Mouse (Mus musculus) kidney, adult 11 months (tissue): ENCODE results near the gene Map2k4.

Experiments
- DNase-seq: peaks from one replicate; pipeline ENCODE4 v3.0.0; 2022

Map2k4 gene

GRCm38 (mm10) chr11:65788154-65788553, at the start of gene Map2k4:
TSS of gene Map2k4 (minus strand) at chr11:65788297.
- peak; percentile 91 for DNase-seq

GRCm38 (mm10) chr11:65824556-65824955, 36.5 kb upstream of the Map2k4 start:
- DNase-seq, result no peak

- DNase-seq, result peak; percentile 32
These were observed 32.8 kb upstream of the Map2k4 start for GRCm38 (mm10) chr11:65820877-65821276.

- DNase-seq, result peak; percentile 22
These were observed 32.2 kb upstream of the Map2k4 start for GRCm38 (mm10) chr11:65820280-65820679.

GRCm38 (mm10) chr11:65818193-65818592, 30.1 kb upstream of the Map2k4 start:
- no peak for DNase-seq

GRCm38 (mm10) chr11:65816237-65816636, 28.1 kb upstream of the Map2k4 start:
- no peak for DNase-seq

GRCm38 (mm10) chr11:65814381-65814780, 26.3 kb upstream of the Map2k4 start:
- DNase-seq, result no peak

- DNase-seq, result no peak
These were observed 24.0 kb upstream of the Map2k4 start for GRCm38 (mm10) chr11:65812088-65812487.

- DNase-seq, result no peak
These were observed 19.5 kb upstream of the Map2k4 start for GRCm38 (mm10) chr11:65807601-65808000.

- DNase-seq, result peak; percentile 89
These were observed 18.9 kb upstream of the Map2k4 start, which contains the start of gene Zkscan6 for GRCm38 (mm10) chr11:65806909-65807504. TSS of gene Zkscan6 (plus strand) at chr11:65807175.

- DNase-seq, result no peak
These were observed 18.3 kb upstream of the Map2k4 start for GRCm38 (mm10) chr11:65806321-65806904.

- no peak for DNase-seq
These were observed 13.8 kb upstream of the Map2k4 start for GRCm38 (mm10) chr11:65801899-65802298.

GRCm38 (mm10) chr11:65795896-65796295, 7.8 kb upstream of the Map2k4 start:
- no peak for DNase-seq

- no peak for DNase-seq
These were observed 6.5 kb upstream of the Map2k4 start for GRCm38 (mm10) chr11:65794428-65795219.

GRCm38 (mm10) chr11:65787421-65788151, 511 bp downstream of the Map2k4 start:
- DNase-seq, result no peak

- DNase-seq, result no peak
These were observed 1.9 kb downstream of the Map2k4 start for GRCm38 (mm10) chr11:65786160-65786559.

- no peak for DNase-seq
These were observed 6.5 kb downstream of the Map2k4 start for GRCm38 (mm10) chr11:65781596-65781995.

- no peak for DNase-seq
These were observed 8.5 kb downstream of the Map2k4 start for GRCm38 (mm10) chr11:65779578-65779977.

- DNase-seq, result no peak
These were observed 9.0 kb downstream of the Map2k4 start for GRCm38 (mm10) chr11:65779066-65779465.

GRCm38 (mm10) chr11:65777810-65778209, 10.3 kb downstream of the Map2k4 start:
- no peak for DNase-seq

GRCm38 (mm10) chr11:65776906-65777611, 11.0 kb downstream of the Map2k4 start:
- no peak for DNase-seq

GRCm38 (mm10) chr11:65773946-65774656, 14.0 kb downstream of the Map2k4 start:
- DNase-seq, result no peak
